Mouse (Mus musculus): ENCODE measurements around the gene Naip2. TPM values are rescaled to one million over a fixed set of nuclear protein-coding genes. Genes with fewer than 3 reads are reported as not detected.
A peak's percentile ranks its signal among the peaks of the same experiment; 100 is the strongest.
"Not testable (repeated sequence)": the region's sequence is repeated elsewhere in the genome, so short reads cannot be mapped to it uniquely, and the experiment has no call there.

Naip2 gene
- polyA plus RNA-seq, 1 experiment from 2014 or later = 1.5 TPM

- H3K4me3 ChIP-seq; H3K27ac ChIP-seq; H3K27me3 ChIP-seq (replicated peaks); H3K4me2 ChIP-seq; H3K9ac ChIP-seq; H3K36me3 ChIP-seq; ATAC-seq; H3K9me3 ChIP-seq (replicated peaks); H3K4me1 ChIP-seq: not testable (repeated sequence)
These were observed 39.4 kb downstream of the Naip2 start for GRCm38 (mm10) chr13:100162467-100162866.

DNA sequence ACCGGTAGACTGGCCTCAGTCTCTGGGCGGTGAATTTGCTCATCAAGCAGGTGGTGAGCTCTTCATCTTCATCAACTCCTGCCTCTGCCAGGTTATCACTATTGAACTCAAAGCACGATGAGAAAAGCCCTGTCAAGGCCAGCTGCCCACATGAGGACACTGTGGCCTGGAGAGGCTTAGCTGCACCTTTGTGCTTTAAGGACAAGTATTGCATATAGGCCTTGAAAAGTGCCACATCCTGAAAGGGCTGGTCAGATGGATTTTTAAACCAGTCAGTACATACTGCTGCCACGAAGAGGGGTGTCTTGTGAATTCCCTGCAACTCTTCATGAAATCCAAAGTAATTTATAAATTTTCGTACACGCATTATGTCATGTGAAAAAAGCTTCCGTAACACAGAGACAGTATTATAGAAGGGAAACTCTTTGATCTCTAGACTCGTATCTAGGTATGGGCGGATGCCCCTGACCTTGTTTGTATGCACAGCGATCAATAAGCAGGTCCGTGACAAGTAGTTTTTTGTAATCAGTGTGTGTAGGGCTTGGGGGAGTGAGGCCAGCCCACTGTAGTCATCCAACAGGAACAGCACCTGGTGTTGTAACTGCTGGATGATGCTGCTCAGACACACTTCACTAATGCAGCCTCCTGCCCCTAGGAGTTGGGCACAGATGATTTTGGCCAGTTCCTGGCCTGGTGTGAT is 40.6 kb downstream of the Naip2 start:
- H3K27ac ChIP-seq; H3K27me3 ChIP-seq (replicated peaks); H3K9me3 ChIP-seq (replicated peaks); H3K4me2 ChIP-seq; H3K4me3 ChIP-seq; H3K4me1 ChIP-seq; ATAC-seq; H3K36me3 ChIP-seq; H3K9ac ChIP-seq: not testable (repeated sequence)
- 71% methylated on average over 11 of the region's 11 CpGs for WGBS (ENCODE audit: insufficient replicate concordance)

GRCm38 (mm10) chr13:100156624-100157023 is 45.3 kb downstream of the Naip2 start:
- WGBS (ENCODE audit: insufficient replicate concordance) = 81% methylated on average over 3 of the region's 3 CpGs
- H3K27ac ChIP-seq = no peak overlapping the region
- H3K9ac ChIP-seq = no peak overlapping the region
- H3K9me3 ChIP-seq (replicated peaks) = no peaks in the 10 kb centered on the region
- no peaks in the 10 kb centered on the region for H3K4me1 ChIP-seq
- no peak for ATAC-seq
- H3K36me3 ChIP-seq = no peaks in the 10 kb centered on the region
- H3K27me3 ChIP-seq (replicated peaks) = no peaks in the 10 kb centered on the region
- no peak overlapping the region for H3K4me2 ChIP-seq
- no peak overlapping the region for H3K4me3 ChIP-seq

DNA sequence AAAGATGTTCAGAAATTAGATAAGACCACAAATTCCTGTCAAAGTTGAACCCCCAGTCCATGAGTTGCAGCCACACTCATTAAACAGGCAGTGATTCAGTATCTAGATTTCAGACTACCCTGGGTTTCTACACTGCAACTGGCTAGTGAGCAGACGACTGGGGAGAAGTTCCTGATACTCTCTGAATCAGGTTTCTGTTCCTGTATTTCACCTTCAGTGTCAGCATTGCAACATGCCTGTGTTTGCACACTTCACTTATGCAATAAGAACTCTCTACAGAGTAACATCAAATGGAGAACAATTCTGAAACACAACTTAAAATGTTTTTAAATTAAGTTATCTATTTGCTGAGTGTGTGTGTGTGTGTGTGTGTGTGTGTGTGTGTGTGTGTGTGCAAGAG is 49.2 kb downstream of the Naip2 start:
- no peaks in the 10 kb centered on the region for H3K36me3 ChIP-seq
- H3K4me1 ChIP-seq = no peaks in the 10 kb centered on the region
- no peak overlapping the region for H3K4me2 ChIP-seq
- 19% methylated on average over 1 of the region's 1 CpGs for WGBS (ENCODE audit: insufficient replicate concordance)
- no peak overlapping the region for H3K27ac ChIP-seq
- ATAC-seq = no peak
- H3K4me3 ChIP-seq = no peak overlapping the region
- H3K9ac ChIP-seq = no peak overlapping the region
- no peaks in the 10 kb centered on the region for H3K9me3 ChIP-seq (replicated peaks)
- H3K27me3 ChIP-seq (replicated peaks) = no peaks in the 10 kb centered on the region

DNA sequence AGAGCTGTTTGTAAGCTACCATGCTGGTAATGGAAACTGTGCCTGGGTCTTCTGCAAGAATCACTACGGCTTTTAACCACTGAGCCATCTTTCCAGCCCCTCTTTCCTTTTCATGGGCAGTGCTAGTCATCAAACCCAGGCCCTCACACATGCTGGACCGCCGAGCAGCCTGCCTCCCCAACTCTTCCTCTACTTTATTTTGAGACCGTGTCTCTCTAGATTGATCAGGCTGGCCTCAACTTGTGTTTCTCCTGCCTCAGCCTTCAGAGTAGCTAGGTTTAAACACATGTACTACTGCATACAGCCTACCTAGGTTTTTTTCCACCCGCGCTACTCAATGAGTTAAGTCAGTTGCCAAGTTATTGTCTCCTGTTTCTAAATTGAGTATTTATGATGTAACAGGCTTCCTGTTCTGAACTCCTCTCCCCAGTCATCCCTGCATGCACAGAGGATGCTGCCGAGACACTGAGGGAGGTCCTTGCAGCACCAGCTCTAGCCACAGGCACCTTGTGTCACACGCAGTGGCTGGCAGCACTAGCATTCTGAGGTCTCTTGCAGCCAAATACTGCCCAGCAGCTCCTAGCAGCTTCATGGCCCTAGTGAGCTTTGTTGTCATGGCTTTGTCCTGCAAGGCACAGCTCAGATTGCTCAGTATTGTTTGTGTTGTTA is 60.1 kb downstream of the Naip2 start:
- H3K27me3 ChIP-seq (replicated peaks) = no peaks in the 10 kb centered on the region
- no peaks in the 10 kb centered on the region for H3K4me1 ChIP-seq
- ATAC-seq = no peak
- H3K4me3 ChIP-seq = no peak overlapping the region
- H3K4me2 ChIP-seq = no peak overlapping the region
- no peak overlapping the region for H3K9ac ChIP-seq
- no peaks in the 10 kb centered on the region for H3K9me3 ChIP-seq (replicated peaks)
- no peak overlapping the region for H3K27ac ChIP-seq
- H3K36me3 ChIP-seq = peaks cover 27% of the 10 kb centered on the region
- WGBS (ENCODE audit: insufficient replicate concordance) = 74% methylated on average over 8 of the region's 8 CpGs

DNA sequence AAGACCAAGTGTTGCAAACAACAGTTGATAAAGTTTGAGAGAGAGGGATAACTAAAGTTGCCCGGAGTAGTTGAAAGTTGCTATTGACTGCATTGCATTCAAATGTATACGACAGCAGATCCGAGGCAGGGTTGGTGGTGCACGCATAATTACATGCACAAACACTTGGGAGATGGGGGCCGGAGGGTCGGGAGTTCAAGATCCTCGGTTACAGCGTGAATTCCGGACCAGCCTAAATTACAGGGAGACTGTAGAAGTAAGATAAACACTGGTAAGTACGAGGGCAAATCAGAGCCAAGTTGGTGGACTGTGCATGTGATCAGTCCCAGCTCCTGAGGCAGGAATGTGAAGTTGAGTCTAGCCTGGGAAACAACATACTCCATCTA is 76.6 kb downstream of the Naip2 start:
- Histone ChIP-seq H3K36me3 (peaks cover 35% of the 10 kb centered on the region), H3K27me3 (replicated peaks) (no peaks in the 10 kb centered on the region), H3K4me1 (peaks cover 19% of the 10 kb centered on the region), H3K9ac (peak overlapping the region; percentile 83), H3K4me2 (peak overlapping the region; percentile 88), H3K4me3 (peak overlapping the region; percentile 96), H3K9me3 (replicated peaks) (no peaks in the 10 kb centered on the region), H3K27ac (0 out of 2 replicates have a peak overlapping the region, but pooled peaks have one; percentile 40)
- WGBS (ENCODE audit: insufficient replicate concordance) = under 1% methylated on average over 10 of the region's 10 CpGs
- peak; percentile 17; the same call in 1 of the 2 replicates for ATAC-seq

- peak; percentile 97 for ATAC-seq
- H3K4me3 ChIP-seq = peak within 1 kb of the TSS; percentile 96
- H3K27ac ChIP-seq = 0 out of 2 replicates have a peak within 1 kb of the TSS, but pooled peaks have one; percentile 40
- H3K9me3 ChIP-seq (replicated peaks) = no peaks in the 10 kb centered on the region
- H3K4me1 ChIP-seq = peaks cover 19% of the 10 kb centered on the region
- H3K27me3 ChIP-seq (replicated peaks) = no peaks in the 10 kb centered on the region
- peak within 1 kb of the TSS; percentile 88 for H3K4me2 ChIP-seq
- peak within 1 kb of the TSS; percentile 83 for H3K9ac ChIP-seq
- peaks cover 30% of the 10 kb centered on the region for H3K36me3 ChIP-seq
- WGBS (ENCODE audit: insufficient replicate concordance) = 4% methylated on average over 42 of the region's 42 CpGs
These were observed 77.3 kb downstream of the Naip2 start, which contains the start of gene Smn1 for GRCm38 (mm10) chr13:100124423-100125257. TSS of gene Smn1 (plus strand) at chr13:100124852.

DNA sequence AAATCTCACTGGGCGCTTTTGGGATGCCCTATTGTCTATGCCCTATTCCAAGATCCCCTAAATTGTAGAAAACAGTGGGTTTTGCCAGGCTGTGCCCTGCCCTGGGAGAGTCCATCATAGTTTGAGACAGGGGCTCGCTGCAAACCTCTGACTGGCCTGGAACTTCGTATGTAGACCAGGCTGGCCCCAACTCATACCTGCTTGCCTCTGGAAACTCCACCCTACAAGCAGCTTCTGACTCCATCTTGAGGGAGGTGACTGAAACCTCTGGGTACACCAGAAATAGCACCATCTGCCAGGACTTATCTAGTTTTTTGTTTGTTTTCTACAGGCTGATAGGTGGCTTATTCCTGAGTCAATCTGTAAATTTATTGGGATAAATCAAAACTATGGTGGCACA is 77.9 kb downstream of the Naip2 start:
- Histone ChIP-seq H3K27ac (no peak overlapping the region), H3K36me3 (peaks cover 23% of the 10 kb centered on the region), H3K4me1 (peaks cover 19% of the 10 kb centered on the region), H3K27me3 (replicated peaks) (no peaks in the 10 kb centered on the region), H3K4me3 (peak overlapping the region; percentile 96), H3K9ac (no peak overlapping the region), H3K9me3 (replicated peaks) (no peaks in the 10 kb centered on the region), H3K4me2 (peak overlapping the region; percentile 88)
- no peak for ATAC-seq
- 73% methylated on average over 3 of the region's 3 CpGs for WGBS (ENCODE audit: insufficient replicate concordance)

GRCm38 (mm10) chr13:100112218-100112972 is 89.5 kb downstream of the Naip2 start:
- Histone ChIP-seq H3K4me1 (peaks cover 15% of the 10 kb centered on the region), H3K9ac (no peak overlapping the region), H3K36me3 (no peaks in the 10 kb centered on the region), H3K27me3 (replicated peaks) (peaks cover 4% of the 10 kb centered on the region; the same call in 1 of the 2 replicates), H3K4me3 (no peak overlapping the region), H3K4me2 (no peak overlapping the region), H3K27ac (no peak overlapping the region), H3K9me3 (replicated peaks) (no peaks in the 10 kb centered on the region)
- ATAC-seq = no peak
- 33% methylated on average over 5 of the region's 5 CpGs for WGBS (ENCODE audit: insufficient replicate concordance)

DNA sequence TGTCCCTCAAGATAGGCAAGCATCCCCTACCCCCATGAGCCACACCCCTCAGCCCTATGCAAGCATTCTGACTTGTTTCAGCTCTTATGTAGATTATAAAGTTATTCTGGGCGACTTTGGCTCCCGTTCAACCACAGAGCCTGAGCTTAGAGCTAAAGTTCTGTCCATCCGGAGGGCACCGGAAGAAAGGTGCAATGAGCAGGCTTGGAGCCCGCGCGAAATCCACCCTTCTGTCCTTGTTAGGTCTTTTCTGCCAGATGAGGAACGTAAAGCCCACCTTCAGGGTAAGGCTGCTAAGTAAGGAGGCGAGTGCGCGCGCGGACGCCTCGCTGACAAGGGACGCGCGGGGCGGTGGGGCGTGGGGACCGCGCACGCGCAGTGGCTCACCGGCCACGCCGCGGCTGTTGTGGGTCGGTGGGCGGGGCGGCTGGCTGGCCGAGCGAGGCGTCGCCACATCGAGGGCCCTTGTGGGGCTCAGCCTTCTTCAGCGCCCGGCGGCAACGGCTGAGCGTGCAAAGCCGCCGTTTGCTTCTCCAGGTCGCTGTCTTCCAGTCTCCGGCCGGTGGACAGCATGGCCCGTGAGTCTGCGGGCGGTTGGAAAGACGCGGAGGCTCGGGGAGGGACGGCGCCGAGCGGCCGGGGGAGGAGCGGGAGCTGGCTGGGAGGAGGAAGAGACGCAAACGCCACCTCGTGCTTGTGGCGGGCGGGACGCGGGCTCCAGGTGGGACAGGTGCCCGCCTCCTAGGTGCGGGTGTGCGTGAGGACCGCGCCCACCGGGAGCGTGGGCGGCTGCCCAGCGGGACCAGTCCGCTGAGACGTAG is 94.0 kb downstream of the Naip2 start, which contains the start of gene Serf1:
Gene Serf1 (plus strand): TSS at position 361 of the 821 bp plus-strand sequence.
- 1% methylated on average over 75 of the region's 76 CpGs for WGBS (ENCODE audit: insufficient replicate concordance)

More for the DNA sequence above, 94.0 kb downstream of the Naip2 start, which contains the start of gene Serf1:
- Histone ChIP-seq H3K9ac (peak within 1 kb of the TSS; percentile 64), H3K9me3 (replicated peaks) (no peaks in the 10 kb centered on the region), H3K36me3 (no peaks in the 10 kb centered on the region), H3K4me3 (peak within 1 kb of the TSS; percentile 71), H3K27ac (no peak within 1 kb of the TSS), H3K27me3 (replicated peaks) (peaks cover 4% of the 10 kb centered on the region; the same call in 1 of the 2 replicates), H3K4me1 (peaks cover 28% of the 10 kb centered on the region), H3K4me2 (peak within 1 kb of the TSS; percentile 96)
- ATAC-seq = peak; percentile 50
